In the genomic region with DNA sequence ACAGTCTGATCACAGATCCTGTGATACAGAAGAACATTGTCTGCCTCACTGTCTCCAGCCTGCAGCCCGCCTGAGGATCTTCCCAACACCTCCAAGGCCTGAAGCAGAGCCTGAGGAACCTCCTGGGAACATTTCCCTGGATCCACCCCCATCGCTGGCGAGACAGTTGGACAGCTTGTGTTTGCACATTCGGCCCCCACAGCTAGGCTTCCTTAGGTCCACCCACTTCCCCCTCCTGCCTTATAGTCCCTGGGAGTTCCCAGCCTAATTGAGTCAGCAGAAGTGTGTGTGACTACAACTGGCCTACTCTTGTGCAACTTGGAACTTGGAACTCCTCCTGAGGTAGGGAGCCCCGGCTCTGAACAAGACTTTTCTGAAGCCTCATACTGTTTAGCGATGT, we compare ENCODE assay signal across 8 mouse cellular contexts. TPM values are rescaled to one million over a fixed set of nuclear protein-coding genes. Genes with fewer than 3 reads are reported as not detected.
A peak's percentile ranks its signal among the peaks of the same experiment; 100 is the strongest.
DNase-seq lines count a peak whose midpoint lies in the region; ATAC-seq and TF ChIP-seq lines count a peak whose summit lies in the region.

No protein-coding gene starts in this region.

- no peaks in the 10 kb centered on the region; the same call in 1 of the 2 replicates for H3K27me3 ChIP-seq in heart, embryonic 16.5 days (ENCODE audit: control insufficient read depth, insufficient read depth, low read length)
- H3K27me3 ChIP-seq in midbrain, postnatal 0 days (ENCODE audit: insufficient read depth, low read length): no peaks in the 10 kb centered on the region
- H3K27me3 ChIP-seq in midbrain, embryonic 15.5 days (replicated peaks): no peaks in the 10 kb centered on the region

- TF ChIP-seq CTCF in lung, adult 2 months (IDR thresholded peaks at IDR 0.05; ENCODE audit: insufficient read depth, low read length): no peak
- no peak for TF ChIP-seq CTCF in midbrain, postnatal 0 days (IDR thresholded peaks at IDR 0.05)

- 22% methylated on average over 6 of the region's 6 CpGs for WGBS in lung, adult 2 months
- 56% methylated on average over 6 of the region's 6 CpGs for WGBS in heart, embryonic 16.5 days
- WGBS in midbrain, postnatal 0 days: 68% methylated on average over 6 of the region's 6 CpGs
- 70% methylated on average over 6 of the region's 6 CpGs for WGBS in midbrain, embryonic 15.5 days

- H3K27ac ChIP-seq in heart, embryonic 16.5 days (ENCODE audit: low read length): peak overlapping the region; percentile 31
- H3K27ac ChIP-seq in midbrain, postnatal 0 days (ENCODE audit: low read depth, low read length): no peak overlapping the region
- H3K27ac ChIP-seq in midbrain, embryonic 15.5 days: no peak overlapping the region

- no peak for TF ChIP-seq POLR2A in lung, adult 2 months (IDR thresholded peaks at IDR 0.05; ENCODE audit: borderline replicate concordance, extremely low read depth, low read depth, low read length)

- peak; percentile 70 to 78 for DNase-seq in lung, adult 18-20 months
- DNase-seq in lung, adult 2 months: no peak
- DNase-seq in left cerebral cortex, postnatal 36 days (ENCODE audit: low spot score in 2 of 2): peak; percentile 82 to 87
- DNase-seq in right cerebral cortex, postnatal 36 days (ENCODE audit: low spot score in 2 of 2): peak; percentile 84 to 88
- no peak for DNase-seq in midbrain, postnatal 0 days (ENCODE audit: low spot score)
- no peak for DNase-seq in ovary, postnatal 10 days (ENCODE audit: low spot score)

- no peak overlapping the region for H3K9ac ChIP-seq in heart, embryonic 16.5 days (ENCODE audit: low read length)
- H3K9ac ChIP-seq in midbrain, postnatal 0 days (replicated peaks; ENCODE audit: low read length, poor library complexity, severe bottlenecking): no peak overlapping the region
- no peak overlapping the region for H3K9ac ChIP-seq in midbrain, embryonic 15.5 days

- ATAC-seq in heart, embryonic 16.5 days (replicated peaks; ENCODE audit: extremely low read depth, insufficient read depth, low FRiP score): 0 out of 2 replicates have a peak, but pooled peaks have one; percentile 38
- no peak for ATAC-seq in midbrain, postnatal 0 days (ENCODE audit: low FRiP score)
- no peak for ATAC-seq in midbrain, embryonic 15.5 days (replicated peaks)

- H3K4me2 ChIP-seq in heart, embryonic 16.5 days (ENCODE audit: low read depth, low read length): no peak overlapping the region
- no peak overlapping the region for H3K4me2 ChIP-seq in midbrain, postnatal 0 days (ENCODE audit: low read depth, low read length, poor library complexity, severe bottlenecking)
- H3K4me2 ChIP-seq in midbrain, embryonic 15.5 days: no peak overlapping the region

- no peaks in the 10 kb centered on the region for H3K9me3 ChIP-seq in heart, embryonic 16.5 days (replicated peaks; ENCODE audit: control insufficient read depth, low read length)
- no peaks in the 10 kb centered on the region for H3K9me3 ChIP-seq in midbrain, postnatal 0 days (ENCODE audit: low read length)
- H3K9me3 ChIP-seq in midbrain, embryonic 15.5 days: no peaks in the 10 kb centered on the region

- H3K36me3 ChIP-seq in heart, embryonic 16.5 days (ENCODE audit: control insufficient read depth, insufficient read depth): no peaks in the 10 kb centered on the region
- no peaks in the 10 kb centered on the region for H3K36me3 ChIP-seq in midbrain, postnatal 0 days (ENCODE audit: insufficient read depth, low read length)
- no peaks in the 10 kb centered on the region for H3K36me3 ChIP-seq in midbrain, embryonic 15.5 days (replicated peaks)

- H3K4me3 ChIP-seq in lung, adult 2 months (replicated peaks; ENCODE audit: extremely low read depth, low read depth, low read length): no peak overlapping the region
- no peak overlapping the region for H3K4me3 ChIP-seq in heart, embryonic 16.5 days (ENCODE audit: low read length)
- no peak overlapping the region for H3K4me3 ChIP-seq in midbrain, postnatal 0 days (ENCODE audit: low read depth, low read length)
- no peak overlapping the region for H3K4me3 ChIP-seq in midbrain, embryonic 15.5 days

- H3K4me1 ChIP-seq in lung, adult 2 months (ENCODE audit: control insufficient read depth, insufficient read depth, low read length): peaks cover 4% of the 10 kb centered on the region
- H3K4me1 ChIP-seq in heart, embryonic 16.5 days (ENCODE audit: control insufficient read depth, insufficient read depth, low read length): peaks cover 12% of the 10 kb centered on the region
- H3K4me1 ChIP-seq in midbrain, postnatal 0 days (ENCODE audit: insufficient read depth, low read length): no peaks in the 10 kb centered on the region
- no peaks in the 10 kb centered on the region; the same call in 1 of the 2 replicates for H3K4me1 ChIP-seq in midbrain, embryonic 15.5 days

- intact Hi-C loops in left cerebral cortex, postnatal 36 days (cut with DNase I): no loop called here

RNA-seq across cellular contexts. Expression of gene Gcgr, which starts 12.5 kb away (rescaled TPM):
- polyA plus RNA-seq in lung, adult 2 months (2012; rRNA removed): 0.86 and 1.0 TPM in 2 replicates
- 1.4 and 2.7 TPM in 2 replicates for polyA plus RNA-seq in heart, embryonic 16.5 days (2015; fragmentation: Nextera tagmentation; extraction: Ambion mirVana)
- total RNA-seq in left cerebral cortex, postnatal 36 days (2021): not detected
- total RNA-seq in midbrain, postnatal 0 days (2014; rRNA removed): 0.60 TPM in 1 of 2 replicates, not detected in the other
- polyA plus RNA-seq in midbrain, postnatal 0 days (2015; fragmentation: Nextera tagmentation; extraction: Ambion mirVana): 0.17 and 0.21 TPM in 2 replicates
- polyA plus RNA-seq in midbrain, embryonic 15.5 days (2015; fragmentation: Nextera tagmentation; extraction: Ambion mirVana): 0.17 and 0.19 TPM in 2 replicates

RNA-seq across cellular contexts. Expression of gene Slc25a10, which starts 26.4 kb away (rescaled TPM):
- polyA plus RNA-seq in lung, adult 2 months (2012; rRNA removed): 157 and 174 TPM in 2 replicates
- 39.6 and 43.9 TPM in 2 replicates for polyA plus RNA-seq in heart, embryonic 16.5 days (2015; fragmentation: Nextera tagmentation; extraction: Ambion mirVana)
- total RNA-seq in left cerebral cortex, postnatal 36 days (2021): 10 to 100 TPM; 18.2 to 21.9 TPM
- total RNA-seq in midbrain, postnatal 0 days (2014; rRNA removed): 28.4 and 30.1 TPM in 2 replicates
- polyA plus RNA-seq in midbrain, postnatal 0 days (2015; fragmentation: Nextera tagmentation; extraction: Ambion mirVana): 19.8 and 21.4 TPM in 2 replicates
- polyA plus RNA-seq in midbrain, embryonic 15.5 days (2015; fragmentation: Nextera tagmentation; extraction: Ambion mirVana): 28.6 and 29.2 TPM in 2 replicates

RNA-seq across cellular contexts. Expression of gene Mcrip1, which starts 31.5 kb away (rescaled TPM):
- polyA plus RNA-seq in lung, adult 2 months (2012; rRNA removed): 133 and 168 TPM in 2 replicates
- polyA plus RNA-seq in heart, embryonic 16.5 days (2015; fragmentation: Nextera tagmentation; extraction: Ambion mirVana): 134 and 139 TPM in 2 replicates
- 10 to 100 TPM; 73.4 to 91.7 TPM for total RNA-seq in left cerebral cortex, postnatal 36 days (2021)
- total RNA-seq in midbrain, postnatal 0 days (2014; rRNA removed): 132 and 138 TPM in 2 replicates
- polyA plus RNA-seq in midbrain, postnatal 0 days (2015; fragmentation: Nextera tagmentation; extraction: Ambion mirVana): 243 and 270 TPM in 2 replicates
- polyA plus RNA-seq in midbrain, embryonic 15.5 days (2015; fragmentation: Nextera tagmentation; extraction: Ambion mirVana): 249 and 264 TPM in 2 replicates

RNA-seq across cellular contexts. Expression of gene Ppp1r27, which starts 32.9 kb away (rescaled TPM):
- polyA plus RNA-seq in lung, adult 2 months (2012; rRNA removed): 3.3 TPM in 1 of 2 replicates, not detected in the other
- polyA plus RNA-seq in heart, embryonic 16.5 days (2015; fragmentation: Nextera tagmentation; extraction: Ambion mirVana): 3.3 and 8.5 TPM in 2 replicates
- total RNA-seq in left cerebral cortex, postnatal 36 days (2021): not detected
- not detected in 2 replicates for total RNA-seq in midbrain, postnatal 0 days (2014; rRNA removed)
- polyA plus RNA-seq in midbrain, postnatal 0 days (2015; fragmentation: Nextera tagmentation; extraction: Ambion mirVana): not detected in 2 replicates
- not detected in 2 replicates for polyA plus RNA-seq in midbrain, embryonic 15.5 days (2015; fragmentation: Nextera tagmentation; extraction: Ambion mirVana)

RNA-seq across cellular contexts. Expression of gene Mrpl12, which starts 33.6 kb away (rescaled TPM):
- polyA plus RNA-seq in lung, adult 2 months (2012; rRNA removed): 48.0 and 51.4 TPM in 2 replicates
- polyA plus RNA-seq in heart, embryonic 16.5 days (2015; fragmentation: Nextera tagmentation; extraction: Ambion mirVana): 247 and 252 TPM in 2 replicates
- 10 to 100 TPM; 75.6 to 78.5 TPM for total RNA-seq in left cerebral cortex, postnatal 36 days (2021)
- total RNA-seq in midbrain, postnatal 0 days (2014; rRNA removed): 39.2 and 42.7 TPM in 2 replicates
- 147 TPM in 2 replicates for polyA plus RNA-seq in midbrain, postnatal 0 days (2015; fragmentation: Nextera tagmentation; extraction: Ambion mirVana)
- polyA plus RNA-seq in midbrain, embryonic 15.5 days (2015; fragmentation: Nextera tagmentation; extraction: Ambion mirVana): 112 and 115 TPM in 2 replicates

Comparison
In these comparisons a context has a peak if more than half of its experiments do, and no peak if none do; other contexts are left out.
1. DNase-seq: peak in lung, adult 18-20 months (2 of 2), left cerebral cortex, postnatal 36 days (2 of 2) and right cerebral cortex, postnatal 36 days (2 of 2); none in lung, adult 2 months (single experiment), midbrain, postnatal 0 days (single experiment) and ovary, postnatal 10 days (single experiment).